Mouse (Mus musculus) cerebellum, postnatal 10 days (tissue): ENCODE measurements at regions not wholly inside any gene's neighbourhood (a gene's known extent, or its start where the extent isn't known, plus 50 kb on each side); places are given as distances from the start of the nearest gene placed in this dataset.
"Not testable (repeated sequence)": the region's sequence is repeated elsewhere in the genome, so short reads cannot be mapped to it uniquely, and the experiment has no call there.

ENCODE experiments used
- DNase-seq, 2 experiments: peaks; one replicate each; pipeline ENCODE4 v3.0.0; 2021; ENCODE audit warnings: mixed read lengths in 2 of 2

GRCm38 (mm10) chr3:33440905-33441304, 297.9 kb upstream of the Pex5l start:
- DNase-seq: no peak

- DNase-seq: no peak
These were observed 297.5 kb upstream of the Pex5l start for GRCm38 (mm10) chr3:33440500-33440899.

- no peak for DNase-seq
These were observed 273.9 kb upstream of the Pex5l start for GRCm38 (mm10) chr3:33416922-33417321.

- DNase-seq: no peak
These were observed 273.3 kb upstream of the Pex5l start for GRCm38 (mm10) chr3:33416321-33416720.

GRCm38 (mm10) chr3:33401904-33402303, 258.9 kb upstream of the Pex5l start:
- no peak for DNase-seq

GRCm38 (mm10) chr3:33399321-33399720, 256.3 kb upstream of the Pex5l start:
- no peak for DNase-seq

GRCm38 (mm10) chr3:33398326-33398725, 255.3 kb upstream of the Pex5l start:
- peak; percentile 12 to 32 for DNase-seq

- peak; percentile 7 to 24 for DNase-seq
These were observed 254.2 kb upstream of the Pex5l start for GRCm38 (mm10) chr3:33397217-33397616.

- DNase-seq: no peak
These were observed 249.4 kb upstream of the Pex5l start for GRCm38 (mm10) chr3:33392541-33392822.

- no peak for DNase-seq
These were observed 248.9 kb upstream of the Pex5l start for GRCm38 (mm10) chr3:33391765-33392540.

- no peak for DNase-seq
These were observed 245.1 kb upstream of the Pex5l start for GRCm38 (mm10) chr3:33388171-33388570.

GRCm38 (mm10) chr3:33383622-33384021, 240.6 kb upstream of the Pex5l start:
- no peak for DNase-seq

- no peak for DNase-seq
These were observed 236.6 kb upstream of the Pex5l start for GRCm38 (mm10) chr3:33379604-33380003.

- DNase-seq: no peak
These were observed 232.1 kb upstream of the Pex5l start for GRCm38 (mm10) chr3:33375161-33375560.

- no peak for DNase-seq
These were observed 229.8 kb upstream of the Pex5l start for GRCm38 (mm10) chr3:33372806-33373205.

GRCm38 (mm10) chr3:33363521-33363920, 220.5 kb upstream of the Pex5l start:
- DNase-seq: no peak

GRCm38 (mm10) chr3:33360030-33360429, 217.0 kb upstream of the Pex5l start:
- DNase-seq: no peak

GRCm38 (mm10) chr3:33353860-33354259, 210.8 kb upstream of the Pex5l start:
- no peak for DNase-seq

- DNase-seq: peak in 1 of 2 experiments; percentile 3
These were observed 207.9 kb upstream of the Pex5l start for GRCm38 (mm10) chr3:33350986-33351385.

GRCm38 (mm10) chr3:33334056-33334455, 191.0 kb upstream of the Pex5l start:
- no peak for DNase-seq

GRCm38 (mm10) chr3:33317691-33318090, 174.6 kb upstream of the Pex5l start:
- not testable (repeated sequence) for DNase-seq

GRCm38 (mm10) chr3:33312230-33312825, 169.3 kb upstream of the Pex5l start:
- no peak for DNase-seq

GRCm38 (mm10) chr3:33308212-33308611, 165.2 kb upstream of the Pex5l start:
- peak; percentile 26 to 31 for DNase-seq

- DNase-seq: no peak
These were observed 163.1 kb upstream of the Pex5l start for GRCm38 (mm10) chr3:33306169-33306568.

GRCm38 (mm10) chr3:33305756-33306155, 162.7 kb upstream of the Pex5l start:
- no peak for DNase-seq
